Mouse (Mus musculus): ENCODE measurements around the gene Plekhh3.

DNA sequence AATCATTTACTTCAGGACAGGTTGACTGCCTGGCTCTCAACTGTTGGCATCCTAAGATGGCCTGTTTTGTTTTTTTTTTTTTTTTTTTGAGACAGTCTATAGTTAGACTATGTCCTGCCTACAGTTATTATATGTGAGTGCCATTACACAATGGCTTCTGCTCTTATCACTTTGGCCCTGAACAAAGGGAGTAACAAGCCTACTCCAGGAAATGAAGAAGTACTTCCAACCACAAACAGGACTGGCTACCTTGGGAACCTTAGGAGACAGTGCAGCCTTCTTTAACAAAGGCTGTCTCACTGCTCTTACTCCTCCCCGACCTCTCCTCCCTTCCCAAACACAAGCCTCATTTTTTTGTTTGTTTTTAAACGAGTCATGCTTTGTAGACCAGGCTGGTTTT, 49.7 kb upstream of the Plekhh3 start:
- TF ChIP-seq CTCF (IDR thresholded peaks at IDR 0.05; ENCODE audit: low read depth, low read length) (no peak), POLR2A (IDR thresholded peaks at IDR 0.05; ENCODE audit: borderline replicate concordance, low read depth, low read length) (no peak)
